Mouse (Mus musculus) embryonic facial prominence, embryonic 15.5 days (tissue): Measurements from ENCODE around the gene 9130023H24Rik. TPM values are rescaled to one million over a fixed set of nuclear protein-coding genes. Genes with fewer than 3 reads are reported as not detected.

Source experiments
- ATAC-seq: fragments of 200-750 bp; cut with Nextera tagmentation; 2 replicates; pipeline ENCODE4 v1.8.0; 2017; ENCODE audit warnings: low read depth, moderate TSS enrichment; ENCODE audit not compliant: insufficient number of reproducible peaks, low FRiP score, low TSS enrichment
- H3K27ac ChIP-seq: fragments of 300-500 bp; sonication (generic); replicated peaks from 2 replicates; pipeline ENCODE4 v1.5.1; 2015; ENCODE audit warnings: mild to moderate bottlenecking, inconsistent platforms
- H3K27me3 ChIP-seq: fragments of 300-500 bp; sonication (generic); 2 replicates; pipeline ENCODE4 v1.6.1; 2015; ENCODE audit warnings: inconsistent platforms
- H3K36me3 ChIP-seq: fragments of 300-500 bp; sonication (generic); 2 replicates; pipeline ENCODE4 v1.6.1; 2015; ENCODE audit warnings: mild to moderate bottlenecking, inconsistent platforms
- H3K4me1 ChIP-seq: fragments of 300-500 bp; sonication (generic); 2 replicates; pipeline ENCODE4 v1.6.1; 2015; ENCODE audit warnings: inconsistent platforms
- H3K4me2 ChIP-seq: fragments of 300-500 bp; sonication (generic); replicated peaks from 2 replicates; pipeline ENCODE4 v1.6.1; 2015; ENCODE audit warnings: mild to moderate bottlenecking, inconsistent platforms
- H3K4me3 ChIP-seq: fragments of 300-500 bp; sonication (generic); replicated peaks from 2 replicates; pipeline ENCODE4 v1.5.1; 2015; ENCODE audit warnings: mild to moderate bottlenecking, inconsistent platforms
- H3K9ac ChIP-seq: fragments of 300-500 bp; sonication (generic); 2 replicates; pipeline ENCODE4 v1.6.1; 2015; ENCODE audit warnings: inconsistent platforms
- H3K9me3 ChIP-seq: fragments of 300-500 bp; sonication (generic); replicated peaks from 2 replicates; pipeline ENCODE4 v1.6.1; 2016; ENCODE audit warnings: inconsistent platforms
- WGBS: fragments of 180-500 bp; shearing (Covaris S2); methylation state at CpG from one replicate; pipeline ENCODE4 v1.1.7; 2015; 5-methylcytosine and 5-hydroxymethylcytosine counted together
- polyA plus RNA-seq: library from polyadenylated mRNA; unstranded; fragments of >200 nt; fragmentation: Nextera tagmentation; extraction: Ambion mirVana; gene quantifications from 2 replicates; pipeline ENCODE4 v1.2.1, GENCODE M21; 2015

The 9130023H24Rik gene
- polyA plus RNA-seq, 1 experiment from 2014 or later: 9.1 TPM

- H3K4me2 ChIP-seq: no peak overlapping the region
- no peaks in the 10 kb centered on the region for H3K36me3 ChIP-seq
- H3K27ac ChIP-seq: no peak overlapping the region
- no peaks in the 10 kb centered on the region for H3K9me3 ChIP-seq
- ATAC-seq: no peak
- H3K4me1 ChIP-seq: peaks cover 3% of the 10 kb centered on the region; the same call in 1 of the 2 replicates
- H3K9ac ChIP-seq: no peak overlapping the region
- H3K4me3 ChIP-seq: no peak overlapping the region
- no peaks in the 10 kb centered on the region for H3K27me3 ChIP-seq
- WGBS: 45% methylated on average over 8 of the region's 8 CpGs
Observed at GRCm38 (mm10) chr7:128231741-128232140, 6.1 kb downstream of the 9130023H24Rik start.

GRCm38 (mm10) chr7:128220936-128221335 lies 16.9 kb downstream of the 9130023H24Rik start:
- Histone ChIP-seq H3K9me3 (no peaks in the 10 kb centered on the region), H3K4me3 (no peak overlapping the region), H3K4me1 (no peaks in the 10 kb centered on the region), H3K9ac (no peak overlapping the region), H3K36me3 (no peaks in the 10 kb centered on the region), H3K27me3 (no peaks in the 10 kb centered on the region), H3K27ac (no peak overlapping the region), H3K4me2 (no peak overlapping the region)
- no peak for ATAC-seq
- WGBS: 84% methylated on average over 3 of the region's 3 CpGs

GRCm38 (mm10) chr7:128219952-128220351 lies 17.9 kb downstream of the 9130023H24Rik start:
- H3K9me3 ChIP-seq: no peaks in the 10 kb centered on the region
- H3K36me3 ChIP-seq: no peaks in the 10 kb centered on the region
- H3K4me2 ChIP-seq: no peak overlapping the region
- ATAC-seq: no peak
- no peaks in the 10 kb centered on the region for H3K27me3 ChIP-seq
- no peak overlapping the region for H3K27ac ChIP-seq
- no peaks in the 10 kb centered on the region for H3K4me1 ChIP-seq
- WGBS: 65% methylated on average over 4 of the region's 4 CpGs
- no peak overlapping the region for H3K9ac ChIP-seq
- H3K4me3 ChIP-seq: no peak overlapping the region

- no peak overlapping the region for H3K4me2 ChIP-seq
- H3K27ac ChIP-seq: no peak overlapping the region
- no peak overlapping the region for H3K9ac ChIP-seq
- 0 out of 2 replicates have a peak, but pooled peaks cover 3% of the 10 kb centered on the region for H3K27me3 ChIP-seq
- no peaks in the 10 kb centered on the region for H3K36me3 ChIP-seq
- H3K9me3 ChIP-seq: no peaks in the 10 kb centered on the region
- H3K4me3 ChIP-seq: no peak overlapping the region
- no peak for ATAC-seq
- 42% methylated on average over 3 of the region's 3 CpGs for WGBS
- H3K4me1 ChIP-seq: no peaks in the 10 kb centered on the region
Observed at GRCm38 (mm10) chr7:128209826-128210225, 28.0 kb downstream of the 9130023H24Rik start.

- 5% methylated on average over 4 of the region's 4 CpGs for WGBS
- no peak for ATAC-seq
- Histone ChIP-seq H3K9ac (no peak overlapping the region), H3K4me2 (no peak overlapping the region), H3K4me3 (no peak overlapping the region), H3K9me3 (no peaks in the 10 kb centered on the region), H3K27ac (no peak overlapping the region), H3K4me1 (no peaks in the 10 kb centered on the region), H3K27me3 (0 out of 2 replicates have a peak, but pooled peaks cover 3% of the 10 kb centered on the region), H3K36me3 (no peaks in the 10 kb centered on the region)
Observed at GRCm38 (mm10) chr7:128208187-128208586, 29.6 kb downstream of the 9130023H24Rik start.

- 77% methylated on average over 6 of the region's 6 CpGs for WGBS
- 0 out of 2 replicates have a peak, but pooled peaks cover 3% of the 10 kb centered on the region for H3K27me3 ChIP-seq
- H3K9me3 ChIP-seq: no peaks in the 10 kb centered on the region
- H3K4me1 ChIP-seq: no peaks in the 10 kb centered on the region
- no peak within 1 kb of the TSS for H3K9ac ChIP-seq
- no peak within 1 kb of the TSS for H3K27ac ChIP-seq
- no peak within 1 kb of the TSS for H3K4me2 ChIP-seq
- no peaks in the 10 kb centered on the region for H3K36me3 ChIP-seq
- no peak for ATAC-seq
- H3K4me3 ChIP-seq: no peak within 1 kb of the TSS
Observed at GRCm38 (mm10) chr7:128206152-128206551, 31.7 kb downstream of the 9130023H24Rik start, which contains the start of gene Cox6a2. Cox6a2 (minus strand) TSS chr7:128206387.

- Histone ChIP-seq H3K9ac (no peak overlapping the region), H3K4me3 (no peak overlapping the region), H3K36me3 (no peaks in the 10 kb centered on the region), H3K4me1 (no peaks in the 10 kb centered on the region), H3K27ac (no peak overlapping the region), H3K27me3 (0 out of 2 replicates have a peak, but pooled peaks cover 3% of the 10 kb centered on the region), H3K9me3 (no peaks in the 10 kb centered on the region), H3K4me2 (no peak overlapping the region)
- ATAC-seq: no peak
- 78% methylated on average over 18 of the region's 18 CpGs for WGBS
Observed at GRCm38 (mm10) chr7:128205695-128206094, 32.1 kb downstream of the 9130023H24Rik start.

- no peaks in the 10 kb centered on the region for H3K27me3 ChIP-seq
- no peaks in the 10 kb centered on the region for H3K36me3 ChIP-seq
- H3K4me3 ChIP-seq: no peak overlapping the region
- H3K4me2 ChIP-seq: no peak overlapping the region
- 84% methylated on average over 8 of the region's 8 CpGs for WGBS
- no peaks in the 10 kb centered on the region for H3K4me1 ChIP-seq
- H3K27ac ChIP-seq: no peak overlapping the region
- H3K9me3 ChIP-seq: no peaks in the 10 kb centered on the region
- no peak overlapping the region for H3K9ac ChIP-seq
- ATAC-seq: no peak
Observed at GRCm38 (mm10) chr7:128204179-128204578, 33.7 kb downstream of the 9130023H24Rik start.

- ATAC-seq: no peak
- no peak overlapping the region for H3K4me2 ChIP-seq
- H3K9me3 ChIP-seq: no peaks in the 10 kb centered on the region
- H3K9ac ChIP-seq: no peak overlapping the region
- H3K4me1 ChIP-seq: no peaks in the 10 kb centered on the region
- 83% methylated on average over 9 of the region's 9 CpGs for WGBS
- no peaks in the 10 kb centered on the region for H3K27me3 ChIP-seq
- no peak overlapping the region for H3K27ac ChIP-seq
- no peak overlapping the region for H3K4me3 ChIP-seq
- no peaks in the 10 kb centered on the region for H3K36me3 ChIP-seq
Observed at GRCm38 (mm10) chr7:128203071-128203470, 34.8 kb downstream of the 9130023H24Rik start.

GRCm38 (mm10) chr7:128201607-128202006 lies 36.2 kb downstream of the 9130023H24Rik start:
- no peaks in the 10 kb centered on the region for H3K36me3 ChIP-seq
- H3K9ac ChIP-seq: no peak overlapping the region
- H3K4me2 ChIP-seq: no peak overlapping the region
- no peaks in the 10 kb centered on the region for H3K9me3 ChIP-seq
- H3K27me3 ChIP-seq: no peaks in the 10 kb centered on the region
- H3K4me1 ChIP-seq: no peaks in the 10 kb centered on the region
- no peak overlapping the region for H3K4me3 ChIP-seq
- no peak overlapping the region for H3K27ac ChIP-seq
- no peak for ATAC-seq
- 82% methylated on average over 9 of the region's 9 CpGs for WGBS
